Mouse (Mus musculus): ENCODE measurements around the gene Cage1. TPM values are rescaled to one million over a fixed set of nuclear protein-coding genes. Genes with fewer than 3 reads are reported as not detected.

The Cage1 gene
- polyA plus RNA-seq, 1 experiment from 2014 or later, result 1.2 TPM

Small RNA genes within 50 kb of the gene (microRNA-seq; reads per million reads assigned to microRNA genes)
- not detected for gene Gm27387

Other genes starting within 250 kb of the Cage1 start
- 80.0 and 81.2 TPM in 2 replicates for gene Ssr1, start 42.9 kb downstream of the Cage1 start, polyA plus RNA-seq (2015; fragmentation: Nextera tagmentation; extraction: Ambion mirVana)
- 30.3 and 36.0 TPM in 2 replicates for gene Riok1, start 74 bp downstream of the Cage1 start, polyA plus RNA-seq (2015; fragmentation: Nextera tagmentation; extraction: Ambion mirVana)
- gene Dsp, start 114.2 kb upstream of the Cage1 start, polyA plus RNA-seq (2015; fragmentation: Nextera tagmentation; extraction: Ambion mirVana), result 40.0 and 44.1 TPM in 2 replicates
- gene Snrnp48, start 167.9 kb upstream of the Cage1 start, polyA plus RNA-seq (2015; fragmentation: Nextera tagmentation; extraction: Ambion mirVana), result 23.4 and 25.2 TPM in 2 replicates

All from heart, embryonic 16.5 days (tissue).